Mouse (Mus musculus): Measurements from ENCODE around the gene Npw. TPM values are rescaled to one million over a fixed set of nuclear protein-coding genes. Genes with fewer than 3 reads are reported as not detected.

The Npw gene
- polyA plus RNA-seq, 1 experiment from 2014 or later: not detected

GRCm38 (mm10) chr17:24651835-24652234 lies 6.4 kb downstream of the Npw start:
- in situ Hi-C loops (cut with MboI; ENCODE audit: low pct_unique_long_range_greater_than_20kb): loop anchor here (10.0 kb wide), 1 partner anchor 187 kb away; no protein-coding TSS in a partner anchor

GRCm38 (mm10) chr17:24650766-24651165 lies 7.5 kb downstream of the Npw start:
- TF ChIP-seq CTCF (IDR thresholded peaks at IDR 0.05): no peak
- no peaks in the 10 kb centered on the region for H3K27me3 ChIP-seq
- DNase-seq (ENCODE audit: low read depth, low spot score): no peak
- no peak for ATAC-seq
- in situ Hi-C loops (cut with MboI; ENCODE audit: low pct_unique_long_range_greater_than_20kb): loop anchor here (10.0 kb wide), 1 partner anchor 186 kb away; no protein-coding TSS in a partner anchor
- CTCF ChIA-PET: interaction anchor here (0.9 to 1.6 kb wide), 4 partner anchors 10 to 25 kb away, joined by 3 to 5 read pairs (median 3); partner anchors contain the start of gene Zfp598
- POLR2A ChIA-PET: interaction anchor here (1.5 kb wide), 1 partner anchor 18 kb away, joined by 4 read pairs; no protein-coding TSS in a partner anchor

More at GRCm38 (mm10) chr17:24651835-24652234, 6.4 kb downstream of the Npw start:
- ChIA-PET CTCF (interaction anchor here (0.7 to 1.6 kb wide), 5 partner anchors 15 to 85 kb away, joined by 3 to 5 read pairs (median 3); partner anchors contain the start of gene Zfp598), POLR2A (interaction anchor here (1.5 kb wide), 1 partner anchor 19 kb away, joined by 4 read pairs; no protein-coding TSS in a partner anchor)
- DNase-seq (ENCODE audit: low read depth, low spot score) (no peak), ATAC-seq (no peak)
- H3K27me3 ChIP-seq: no peaks in the 10 kb centered on the region
- TF ChIP-seq CTCF (IDR thresholded peaks at IDR 0.05): no peak

- no peak for TF ChIP-seq CTCF (IDR thresholded peaks at IDR 0.05)
- POLR2A ChIA-PET: no interaction called here
- in situ Hi-C loops (cut with MboI; ENCODE audit: low pct_unique_long_range_greater_than_20kb): loop anchor here (10.0 kb wide), 1 partner anchor 185 kb away; no protein-coding TSS in a partner anchor
- ATAC-seq (peak; percentile 51), DNase-seq (ENCODE audit: low read depth, low spot score) (no peak)
- CTCF ChIA-PET: interaction anchor here (0.9 kb wide), 1 partner anchor 17 kb away, joined by 3 read pairs; no protein-coding TSS in a partner anchor
- H3K27me3 ChIP-seq: no peaks in the 10 kb centered on the region
Observed at GRCm38 (mm10) chr17:24650070-24650616, 8.1 kb downstream of the Npw start, which contains the start of gene Slc9a3r2. TSS of gene Slc9a3r2 (minus strand) at chr17:24650327.

- POLR2A ChIA-PET: no interaction called here
- CTCF ChIA-PET: interaction anchor here (0.9 kb wide), 1 partner anchor 18 kb away, joined by 3 read pairs; no protein-coding TSS in a partner anchor
- peak; percentile 29 for ATAC-seq
- no peaks in the 10 kb centered on the region for H3K27me3 ChIP-seq
- in situ Hi-C loops (cut with MboI; ENCODE audit: low pct_unique_long_range_greater_than_20kb): loop anchor here (10.0 kb wide), 1 partner anchor 185 kb away; no protein-coding TSS in a partner anchor
- DNase-seq (ENCODE audit: low read depth, low spot score): no peak
- no peak for TF ChIP-seq CTCF (IDR thresholded peaks at IDR 0.05)
Observed at GRCm38 (mm10) chr17:24649581-24650069, 8.6 kb downstream of the Npw start.

- in situ Hi-C loops (cut with MboI; ENCODE audit: low pct_unique_long_range_greater_than_20kb): no loop called here
- DNase-seq (ENCODE audit: low read depth, low spot score): no peak
- H3K27me3 ChIP-seq: no peaks in the 10 kb centered on the region
- ChIA-PET CTCF (no interaction called here), POLR2A (no interaction called here)
- no peak for TF ChIP-seq CTCF (IDR thresholded peaks at IDR 0.05)
- no peak for ATAC-seq
Observed at GRCm38 (mm10) chr17:24648731-24649377, 9.4 kb downstream of the Npw start.

- ChIA-PET POLR2A (no interaction called here), CTCF (no interaction called here)
- DNase-seq (ENCODE audit: low read depth, low spot score): no peak
- no peak for TF ChIP-seq CTCF (IDR thresholded peaks at IDR 0.05)
- in situ Hi-C loops (cut with MboI; ENCODE audit: low pct_unique_long_range_greater_than_20kb): no loop called here
- no peak for ATAC-seq
- H3K27me3 ChIP-seq: no peaks in the 10 kb centered on the region
Observed at GRCm38 (mm10) chr17:24647493-24647892, 10.8 kb downstream of the Npw start.

GRCm38 (mm10) chr17:24646381-24646780 lies 11.9 kb downstream of the Npw start:
- CTCF ChIA-PET: no interaction called here
- ATAC-seq (no peak), DNase-seq (ENCODE audit: low read depth, low spot score) (no peak)
- in situ Hi-C loops (cut with MboI; ENCODE audit: low pct_unique_long_range_greater_than_20kb): no loop called here
- POLR2A ChIA-PET: interaction anchor here (0.7 kb wide), 1 partner anchor 22 kb away, joined by 4 read pairs; no protein-coding TSS in a partner anchor
- H3K27me3 ChIP-seq: no peaks in the 10 kb centered on the region
- TF ChIP-seq CTCF (IDR thresholded peaks at IDR 0.05): no peak

- ChIA-PET CTCF (no interaction called here), POLR2A (interaction anchor here (0.7 kb wide), 1 partner anchor 23 kb away, joined by 4 read pairs; no protein-coding TSS in a partner anchor)
- no peaks in the 10 kb centered on the region for H3K27me3 ChIP-seq
- TF ChIP-seq CTCF (IDR thresholded peaks at IDR 0.05): no peak
- in situ Hi-C loops (cut with MboI; ENCODE audit: low pct_unique_long_range_greater_than_20kb): no loop called here
- ATAC-seq (no peak), DNase-seq (ENCODE audit: low read depth, low spot score) (no peak)
Observed at GRCm38 (mm10) chr17:24645916-24646315, 12.3 kb downstream of the Npw start.

- ChIA-PET CTCF (interaction anchor here (1.3 to 1.4 kb wide), 2 partner anchors 9 to 22 kb away, joined by 3 to 4 read pairs; no protein-coding TSS in a partner anchor), POLR2A (no interaction called here)
- ATAC-seq (no peak), DNase-seq (ENCODE audit: low read depth, low spot score) (no peak)
- in situ Hi-C loops (cut with MboI; ENCODE audit: low pct_unique_long_range_greater_than_20kb): no loop called here
- TF ChIP-seq CTCF (IDR thresholded peaks at IDR 0.05): no peak
- H3K27me3 ChIP-seq: no peaks in the 10 kb centered on the region
Observed at GRCm38 (mm10) chr17:24644875-24645721, 13.2 kb downstream of the Npw start.
